Mouse (Mus musculus): ENCODE measurements at regions not wholly inside any gene's neighbourhood (a gene's known extent, or its start where the extent isn't known, plus 50 kb on each side); places are given as distances from the start of the nearest gene placed in this dataset.

GRCm38 (mm10) chr17:48784417-48784816 lies 147.8 kb upstream of the Lrfn2 start:
- ATAC-seq (replicated peaks; ENCODE audit: poor library complexity), result no peak

GRCm38 (mm10) chr17:48786501-48786900 lies 145.7 kb upstream of the Lrfn2 start:
- ATAC-seq (replicated peaks; ENCODE audit: poor library complexity), result no peak

- no peak for ATAC-seq (replicated peaks; ENCODE audit: poor library complexity)
These were observed 142.3 kb upstream of the Lrfn2 start for GRCm38 (mm10) chr17:48789846-48790245.

GRCm38 (mm10) chr17:48790526-48790925 lies 141.7 kb upstream of the Lrfn2 start:
- no peak for ATAC-seq (replicated peaks; ENCODE audit: poor library complexity)

GRCm38 (mm10) chr17:48792954-48793353 lies 139.2 kb upstream of the Lrfn2 start:
- no peak for ATAC-seq (replicated peaks; ENCODE audit: poor library complexity)

- ATAC-seq (replicated peaks; ENCODE audit: poor library complexity), result no peak
These were observed 136.4 kb upstream of the Lrfn2 start for GRCm38 (mm10) chr17:48795773-48796172.

GRCm38 (mm10) chr17:48798196-48798595 lies 134.0 kb upstream of the Lrfn2 start:
- ATAC-seq (replicated peaks; ENCODE audit: poor library complexity), result no peak

- no peak for ATAC-seq (replicated peaks; ENCODE audit: poor library complexity)
These were observed 129.5 kb upstream of the Lrfn2 start for GRCm38 (mm10) chr17:48802673-48803072.

- ATAC-seq (replicated peaks; ENCODE audit: poor library complexity), result no peak
These were observed 124.3 kb upstream of the Lrfn2 start for GRCm38 (mm10) chr17:48807905-48808304.

GRCm38 (mm10) chr17:48814753-48815504 lies 117.2 kb upstream of the Lrfn2 start:
- no peak for ATAC-seq (replicated peaks; ENCODE audit: poor library complexity)

- ATAC-seq (replicated peaks; ENCODE audit: poor library complexity), result no peak
These were observed 115.4 kb upstream of the Lrfn2 start for GRCm38 (mm10) chr17:48816588-48817324.

- no peak for ATAC-seq (replicated peaks; ENCODE audit: poor library complexity)
These were observed 114.6 kb upstream of the Lrfn2 start for GRCm38 (mm10) chr17:48817551-48817950.

- ATAC-seq (replicated peaks; ENCODE audit: poor library complexity), result no peak
These were observed 112.5 kb upstream of the Lrfn2 start for GRCm38 (mm10) chr17:48819703-48820102.

- no peak for ATAC-seq (replicated peaks; ENCODE audit: poor library complexity)
These were observed 109.9 kb upstream of the Lrfn2 start for GRCm38 (mm10) chr17:48822101-48822876.

- no peak for ATAC-seq (replicated peaks; ENCODE audit: poor library complexity)
These were observed 108.3 kb upstream of the Lrfn2 start for GRCm38 (mm10) chr17:48823921-48824320.

- no peak for ATAC-seq (replicated peaks; ENCODE audit: poor library complexity)
These were observed 106.8 kb upstream of the Lrfn2 start for GRCm38 (mm10) chr17:48825212-48825913.

- no peak for ATAC-seq (replicated peaks; ENCODE audit: poor library complexity)
These were observed 93.7 kb upstream of the Lrfn2 start for GRCm38 (mm10) chr17:48838297-48838979.

GRCm38 (mm10) chr17:48847890-48848289 lies 84.3 kb upstream of the Lrfn2 start:
- no peak for ATAC-seq (replicated peaks; ENCODE audit: poor library complexity)

GRCm38 (mm10) chr17:48850910-48851309 lies 81.3 kb upstream of the Lrfn2 start:
- no peak for ATAC-seq (replicated peaks; ENCODE audit: poor library complexity)

GRCm38 (mm10) chr17:48858891-48859290 lies 73.3 kb upstream of the Lrfn2 start:
- no peak for ATAC-seq (replicated peaks; ENCODE audit: poor library complexity)
